In the genomic region with DNA sequence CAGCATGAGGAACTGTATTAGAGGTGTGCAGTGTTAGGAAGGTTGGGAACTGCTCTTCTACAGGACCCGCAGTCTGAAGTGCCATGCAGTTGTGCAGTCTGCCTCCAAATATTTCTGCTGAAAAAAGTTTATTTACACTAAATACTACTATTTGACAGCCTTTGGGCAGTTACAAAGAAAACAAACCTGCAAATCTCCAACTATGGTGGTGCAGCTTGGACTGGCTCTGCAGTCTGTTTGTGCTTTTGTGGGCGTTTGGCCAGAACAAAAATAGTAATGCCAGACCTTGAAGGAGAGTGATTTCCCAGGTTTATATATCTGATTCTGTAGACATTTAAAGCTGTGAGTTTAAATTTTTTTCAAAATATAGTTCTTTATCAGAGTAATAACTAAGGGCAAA, we compare ENCODE assay signal across 13 mouse cellular contexts. TPM values are rescaled to one million over a fixed set of nuclear protein-coding genes. Genes with fewer than 3 reads are reported as not detected.
DNase-seq lines count a peak whose midpoint lies in the region; ATAC-seq and TF ChIP-seq lines count a peak whose summit lies in the region.
"Had no signal": no experiment of that assay in that cellular context is flagged by ENCODE, and none has a peak within 500 bp of the region (broad histone marks: within the 10 kb centered on the region; RNA-seq: fewer than 3 reads in every experiment).

No protein-coding gene starts in this region.

- no peaks in the 10 kb centered on the region for H3K27me3 ChIP-seq in lung, embryonic 15.5 days
- H3K27me3 ChIP-seq: CH12.LX; limb, embryonic 15.5 days; midbrain, embryonic 13.5 days; neural tube, embryonic 15.5 days had no signal

- peak overlapping the region; percentile 15; the same call in 1 of the 2 replicates for H3K4me3 ChIP-seq in gastrocnemius, adult 2 months
- no peak overlapping the region for H3K4me3 ChIP-seq in lung, embryonic 15.5 days
- H3K4me3 ChIP-seq: limb, embryonic 15.5 days; midbrain, embryonic 13.5 days; neural tube, embryonic 15.5 days had no signal

- no peak for ATAC-seq in lung, embryonic 15.5 days (ENCODE audit: borderline replicate concordance, extremely low read depth, low FRiP score, low TSS enrichment)
- no peak for ATAC-seq in erythroid progenitor cell, adult 5-6 weeks (replicated peaks; ENCODE audit: low FRiP score, poor library complexity, severe bottlenecking)
- ATAC-seq: midbrain, embryonic 13.5 days had no signal

- TF ChIP-seq CTCF in gastrocnemius, adult 2 months (IDR thresholded peaks at IDR 0.05) = no peak

- 54% methylated on average over 2 of the region's 2 CpGs for WGBS in lung, embryonic 15.5 days

- H3K36me3 ChIP-seq in lung, embryonic 15.5 days = no peaks in the 10 kb centered on the region
- H3K36me3 ChIP-seq: limb, embryonic 15.5 days; midbrain, embryonic 13.5 days; neural tube, embryonic 15.5 days had no signal

- peaks cover 27% of the 10 kb centered on the region for H3K4me1 ChIP-seq in lung, embryonic 15.5 days

- H3K4me2 ChIP-seq in lung, embryonic 15.5 days = no peak overlapping the region
- H3K4me2 ChIP-seq: limb, embryonic 15.5 days; midbrain, embryonic 13.5 days; neural tube, embryonic 15.5 days had no signal

- intact Hi-C loops in gastrocnemius, adult 2 months (cut with DNase I) = no loop called here

- H3K27ac ChIP-seq in gastrocnemius, adult 2 months = peak overlapping the region; percentile 76
- H3K27ac ChIP-seq in lung, embryonic 15.5 days = peak overlapping the region; percentile 60
- H3K27ac ChIP-seq: limb, embryonic 15.5 days; midbrain, embryonic 13.5 days; neural tube, embryonic 15.5 days had no signal

- H3K9me3 ChIP-seq in lung, embryonic 15.5 days = no peaks in the 10 kb centered on the region
- H3K9me3 ChIP-seq: limb, embryonic 15.5 days; midbrain, embryonic 13.5 days; neural tube, embryonic 15.5 days had no signal

- no peak overlapping the region for H3K9ac ChIP-seq in lung, embryonic 15.5 days
- H3K9ac ChIP-seq: limb, embryonic 15.5 days; midbrain, embryonic 13.5 days; neural tube, embryonic 15.5 days had no signal

- DNase-seq in gastrocnemius, adult 2 months = peak; percentile 60
- no peak for DNase-seq in gastrocnemius, postnatal 25 days
- no peak for DNase-seq in lung, postnatal 10 days
- DNase-seq in cerebellum, adult 9-11 months = peak; percentile 29
- DNase-seq in kidney, postnatal 36 days = peak; percentile 40 to 42
- DNase-seq in thymus, adult 18-20 months = no peak
- DNase-seq: right cerebral cortex, postnatal 25 days had no signal

RNA-seq across cellular contexts. Expression of a gene that starts 17.1 kb away (rescaled TPM):
- 100 to 1,000 TPM; 191 to 193 TPM for total RNA-seq in gastrocnemius, adult 2 months (2021)
- total RNA-seq in gastrocnemius, postnatal 25 days (2021) = 100 to 1,000 TPM; 142 to 177 TPM
- 28.9 and 29.3 TPM in 2 replicates for polyA plus RNA-seq in lung, embryonic 15.5 days (2015; fragmentation: Nextera tagmentation; extraction: Ambion mirVana)
- total RNA-seq in erythroid progenitor cell, adult 5-6 weeks (2015; ENCODE audit: low replicate concordance) = 42.3 and 44.0 TPM in 2 replicates
- 46.5 and 52.2 TPM in 2 replicates for total RNA-seq in erythroid progenitor cell, adult 5-6 weeks (2017; ENCODE audit: low replicate concordance)

RNA-seq across cellular contexts. Expression of a gene that starts 31.9 kb away (rescaled TPM):
- total RNA-seq in gastrocnemius, adult 2 months (2021) = under 1 TPM in 1 of 2 experiments, not detected in 1; 0.15 TPM
- total RNA-seq in gastrocnemius, postnatal 25 days (2021) = under 1 TPM; 0.15 to 0.48 TPM
- polyA plus RNA-seq in lung, embryonic 15.5 days (2015; fragmentation: Nextera tagmentation; extraction: Ambion mirVana) = 1.2 and 1.5 TPM in 2 replicates
- 14.4 and 23.5 TPM in 2 replicates for total RNA-seq in erythroid progenitor cell, adult 5-6 weeks (2015; ENCODE audit: low replicate concordance)
- total RNA-seq in erythroid progenitor cell, adult 5-6 weeks (2017; ENCODE audit: low replicate concordance) = 6.3 and 6.7 TPM in 2 replicates

Comparison
In these comparisons a context has a peak if more than half of its experiments do, and no peak if none do; other contexts are left out.
1. DNase-seq: peak in gastrocnemius, adult 2 months (single experiment), cerebellum, adult 9-11 months (single experiment) and kidney, postnatal 36 days (2 of 2); none in gastrocnemius, postnatal 25 days (single experiment), lung, postnatal 10 days (single experiment) and thymus, adult 18-20 months (0 of 2).
2. RNA of a gene that starts 31.9 kb away (total RNA-seq): 6.3 to 23.5 TPM in erythroid progenitor cell, adult 5-6 weeks; 0.15 to 0.48 TPM in gastrocnemius, postnatal 25 days and 0.15 TPM in gastrocnemius, adult 2 months; every median in the first group is over 4 times any median in the second.